Mouse (Mus musculus) right cerebral cortex, postnatal 10 days (tissue): ENCODE results near the gene Rps12.
"Not testable (repeated sequence)": the region's sequence is repeated elsewhere in the genome, so short reads cannot be mapped to it uniquely, and the experiment has no call there.

Experiments
- DNase-seq, 2 experiments: peaks; one replicate each; pipeline ENCODE4 v3.0.0; 2021; ENCODE audit warnings: low spot score in 2 of 2

The Rps12 gene

GRCm38 (mm10) chr10:23785599-23785998 is 1.5 kb downstream of the Rps12 start:
- DNase-seq = not testable (repeated sequence)

- DNase-seq = no peak
These were observed 3.0 kb downstream of the Rps12 start for GRCm38 (mm10) chr10:23784121-23784520.

GRCm38 (mm10) chr10:23783493-23783884 is 3.6 kb downstream of the Rps12 start:
- DNase-seq = no peak

GRCm38 (mm10) chr10:23782855-23783492 is 4.1 kb downstream of the Rps12 start:
- no peak for DNase-seq

GRCm38 (mm10) chr10:23781760-23782735 is 5.0 kb downstream of the Rps12 start:
- DNase-seq = no peak

GRCm38 (mm10) chr10:23780539-23781275 is 6.4 kb downstream of the Rps12 start:
- no peak for DNase-seq

GRCm38 (mm10) chr10:23777288-23777945 is 9.7 kb downstream of the Rps12 start:
- DNase-seq = no peak

- no peak for DNase-seq
These were observed 32.9 kb downstream of the Rps12 start for GRCm38 (mm10) chr10:23754166-23754565.
